Mouse (Mus musculus) lung, embryonic 14.5 days (tissue): ENCODE measurements around the gene Rpp25l. TPM values are rescaled to one million over a fixed set of nuclear protein-coding genes. Genes with fewer than 3 reads are reported as not detected.

ENCODE experiments used
- ATAC-seq: fragments of 200-750 bp; cut with Nextera tagmentation; 2 replicates; pipeline ENCODE4 v1.8.0; 2017; ENCODE audit warnings: mild to moderate bottlenecking, moderate TSS enrichment, moderate library complexity; ENCODE audit not compliant: insufficient read depth
- DNase-seq: peaks from one replicate; pipeline ENCODE4 v3.0.0-alpha.2; 2015
- H3K27ac ChIP-seq: fragments of 300-500 bp; sonication (generic); 2 replicates; pipeline ENCODE4 v1.5.1; 2014; ENCODE audit warnings: low read depth, mild to moderate bottlenecking, moderate library complexity
- H3K27me3 ChIP-seq: fragments of 300-500 bp; sonication (generic); 2 replicates; pipeline ENCODE4 v1.6.1; 2014; ENCODE audit warnings: low read length, control low read depth; ENCODE audit not compliant: insufficient read depth
- H3K36me3 ChIP-seq: fragments of 300-500 bp; sonication (generic); 2 replicates; pipeline ENCODE4 v1.6.1; 2014; ENCODE audit warnings: control low read depth; ENCODE audit not compliant: insufficient read depth
- H3K4me1 ChIP-seq: fragments of 300-500 bp; sonication (generic); 2 replicates; pipeline ENCODE4 v1.6.1; 2014; ENCODE audit warnings: antibody characterized with exemption, control low read depth; ENCODE audit not compliant: insufficient read depth
- H3K4me2 ChIP-seq: fragments of 300-500 bp; sonication (generic); 2 replicates; pipeline ENCODE4 v1.6.1; 2014; ENCODE audit warnings: mild to moderate bottlenecking
- H3K4me3 ChIP-seq: fragments of 300-500 bp; sonication (generic); 2 replicates; pipeline ENCODE4 v1.5.1; 2014; ENCODE audit warnings: low read depth, low read length
- H3K9ac ChIP-seq: fragments of 300-500 bp; sonication (generic); 2 replicates; pipeline ENCODE4 v1.6.1; 2014
- H3K9me3 ChIP-seq: fragments of 300-500 bp; sonication (generic); 2 replicates; pipeline ENCODE4 v1.6.1; 2016; ENCODE audit warnings: low read depth, low read length, control low read depth
- CTCF ChIP-seq: IDR thresholded peaks from 2 replicates; pipeline ENCODE4 v1.5.1; 2016; ENCODE audit warnings: antibody characterized with exemption, low read depth
- WGBS: fragments of 180-500 bp; shearing (Covaris S2); extraction: QIAGEN DNeasy Blood & Tissue Kit; methylation state at CpG from one replicate; pipeline ENCODE4 v1.1.7; 2014; 5-methylcytosine and 5-hydroxymethylcytosine counted together
- polyA plus RNA-seq: library from polyadenylated mRNA; unstranded; fragments of >200 nt; fragmentation: Nextera tagmentation; extraction: Ambion mirVana; gene quantifications from 2 replicates; pipeline ENCODE4 v1.2.1, GENCODE M21; 2014

Gene Rpp25l
- polyA plus RNA-seq, 1 experiment from 2014 or later: 90.3 TPM

- ATAC-seq: no peak
- Histone ChIP-seq H3K4me3 (no peak overlapping the region), H3K9me3 (no peaks in the 10 kb centered on the region), H3K4me2 (no peak overlapping the region), H3K36me3 (peaks cover 55% of the 10 kb centered on the region), H3K27ac (no peak overlapping the region), H3K4me1 (peaks cover 10% of the 10 kb centered on the region), H3K9ac (no peak overlapping the region), H3K27me3 (no peaks in the 10 kb centered on the region)
- peak; percentile 61 for TF ChIP-seq CTCF
- 84% methylated on average over 5 of the region's 5 CpGs for WGBS
- DNase-seq: peak; percentile 62
These were observed 2.3 kb upstream of the Rpp25l start for GRCm38 (mm10) chr4:41715596-41715995.

- H3K4me1 ChIP-seq: peaks cover 10% of the 10 kb centered on the region
- H3K4me2 ChIP-seq: no peak overlapping the region
- H3K27ac ChIP-seq: no peak overlapping the region
- ATAC-seq: no peak
- H3K9me3 ChIP-seq: no peaks in the 10 kb centered on the region
- WGBS: 78% methylated on average over 8 of the region's 8 CpGs
- no peak overlapping the region for H3K4me3 ChIP-seq
- H3K36me3 ChIP-seq: peaks cover 55% of the 10 kb centered on the region
- DNase-seq: no peak
- TF ChIP-seq CTCF: 0 out of 2 replicates have a peak, but pooled peaks have one; percentile 5
- H3K27me3 ChIP-seq: no peaks in the 10 kb centered on the region
- no peak overlapping the region for H3K9ac ChIP-seq
These were observed 1.7 kb upstream of the Rpp25l start for GRCm38 (mm10) chr4:41715082-41715481.

GRCm38 (mm10) chr4:41714276-41714675 lies 942 bp upstream of the Rpp25l start:
- H3K27ac ChIP-seq: no peak overlapping the region
- no peaks in the 10 kb centered on the region for H3K9me3 ChIP-seq
- peak overlapping the region; percentile 94 for H3K4me2 ChIP-seq
- H3K9ac ChIP-seq: no peak overlapping the region
- ATAC-seq: no peak
- TF ChIP-seq CTCF: peak; percentile 82
- peak; percentile 91 for DNase-seq
- H3K27me3 ChIP-seq: no peaks in the 10 kb centered on the region
- 24% methylated on average over 8 of the region's 8 CpGs for WGBS
- H3K36me3 ChIP-seq: peaks cover 47% of the 10 kb centered on the region
- peak overlapping the region; percentile 88; the same call in 1 of the 2 replicates for H3K4me3 ChIP-seq
- peaks cover 10% of the 10 kb centered on the region for H3K4me1 ChIP-seq

- peak overlapping the region; percentile 96 for H3K9ac ChIP-seq
- H3K4me2 ChIP-seq: peak overlapping the region; percentile 94
- H3K27me3 ChIP-seq: no peaks in the 10 kb centered on the region
- TF ChIP-seq CTCF: no peak
- DNase-seq (peak; percentile 39), ATAC-seq (peak; percentile 6; the same call in 1 of the 2 replicates)
- peak overlapping the region; percentile 76; the same call in 1 of the 2 replicates for H3K27ac ChIP-seq
- peak overlapping the region; percentile 88 for H3K4me3 ChIP-seq
- peaks cover 32% of the 10 kb centered on the region for H3K36me3 ChIP-seq
- 30% methylated on average over 31 of the region's 31 CpGs for WGBS
- H3K9me3 ChIP-seq: no peaks in the 10 kb centered on the region
- H3K4me1 ChIP-seq: peaks cover 10% of the 10 kb centered on the region
These were observed 725 bp downstream of the Rpp25l start for GRCm38 (mm10) chr4:41712421-41713196.

GRCm38 (mm10) chr4:41711705-41712375 lies 1.5 kb downstream of the Rpp25l start:
- Histone ChIP-seq H3K9me3 (no peaks in the 10 kb centered on the region), H3K27me3 (no peaks in the 10 kb centered on the region), H3K4me2 (peak overlapping the region; percentile 94), H3K4me1 (peaks cover 10% of the 10 kb centered on the region), H3K27ac (no peak overlapping the region), H3K9ac (peak overlapping the region; percentile 96), H3K4me3 (peak overlapping the region; percentile 88), H3K36me3 (peaks cover 25% of the 10 kb centered on the region)
- no peak for TF ChIP-seq CTCF
- ATAC-seq: no peak
- peak; percentile 20 for DNase-seq
- 69% methylated on average over 16 of the region's 16 CpGs for WGBS

- no peak overlapping the region for H3K4me2 ChIP-seq
- 0 out of 2 replicates have a peak, but pooled peaks have one; percentile 2 for TF ChIP-seq CTCF
- no peaks in the 10 kb centered on the region for H3K27me3 ChIP-seq
- peaks cover 10% of the 10 kb centered on the region for H3K4me1 ChIP-seq
- H3K9ac ChIP-seq: no peak overlapping the region
- no peak overlapping the region for H3K27ac ChIP-seq
- 42% methylated on average over 4 of the region's 4 CpGs for WGBS
- H3K9me3 ChIP-seq: no peaks in the 10 kb centered on the region
- H3K4me3 ChIP-seq: no peak overlapping the region
- ATAC-seq (no peak), DNase-seq (no peak)
- H3K36me3 ChIP-seq: peaks cover 13% of the 10 kb centered on the region; the same call in 1 of the 2 replicates
These were observed 3.1 kb downstream of the Rpp25l start for GRCm38 (mm10) chr4:41710229-41710628.

GRCm38 (mm10) chr4:41708192-41708745 lies 5.1 kb downstream of the Rpp25l start:
- peak; percentile 92 for DNase-seq
- H3K4me2 ChIP-seq: no peak overlapping the region
- H3K27me3 ChIP-seq: no peaks in the 10 kb centered on the region
- WGBS: 28% methylated on average over 8 of the region's 8 CpGs
- no peak overlapping the region for H3K4me3 ChIP-seq
- H3K4me1 ChIP-seq: peaks cover 7% of the 10 kb centered on the region; the same call in 1 of the 2 replicates
- TF ChIP-seq CTCF: peak; percentile 73
- H3K36me3 ChIP-seq: peaks cover 13% of the 10 kb centered on the region; the same call in 1 of the 2 replicates
- no peak for ATAC-seq
- H3K27ac ChIP-seq: no peak overlapping the region
- H3K9ac ChIP-seq: no peak overlapping the region
- H3K9me3 ChIP-seq: no peaks in the 10 kb centered on the region
